Mouse (Mus musculus): ENCODE results near the gene Crhr2.

- TF ChIP-seq CTCF (IDR thresholded peaks at IDR 0.05; ENCODE audit: insufficient read depth, low read depth, low read length) (no peak), POLR2A (IDR thresholded peaks at IDR 0.05; ENCODE audit: insufficient read depth, low read depth, low read length) (no peak)
These were observed 9.8 kb downstream of the Crhr2 start for GRCm38 (mm10) chr6:55123056-55123455.

Data from olfactory bulb, adult 2 months (tissue).